Mouse (Mus musculus) stomach, postnatal 0 days (tissue): ENCODE data around the gene Ccdc89.

Experiments used
- CTCF ChIP-seq: IDR thresholded peaks from 2 replicates; pipeline ENCODE4 v1.5.1; 2016; ENCODE audit warnings: antibody characterized with exemption, low read depth, mild to moderate bottlenecking, moderate library complexity
- EP300 ChIP-seq: optimal IDR thresholded peaks from 2 replicates; pipeline ENCODE3; 2016; ENCODE audit warnings: antibody characterized with exemption

- TF ChIP-seq CTCF = no peak; the same call in 1 of the 2 replicates
- TF ChIP-seq EP300 = no peak
Observed at GRCm38 (mm10) chr7:90427006-90427405, 629 bp downstream of the Ccdc89 start.
